14 mouse cellular contexts compared by ENCODE assay signal in genomic region chr13:103951393-103951792, GRCm38 (mm10).
"Had no signal": no experiment of that assay in that cellular context is flagged by ENCODE, and none has a peak within 500 bp of the region (broad histone marks: within the 10 kb centered on the region; RNA-seq: fewer than 3 reads in every experiment).

No protein-coding gene starts in this region.

- DNase-seq: kidney, adult 2 months; kidney, postnatal 25 days; layer of hippocampus, adult 9-11 months; layer of hippocampus, postnatal 36 days; liver; liver, embryonic 13.5 days; liver, postnatal 0 days; right cerebral cortex, adult 18-20 months; right cerebral cortex, postnatal 25 days; thymus, postnatal 4 days had no signal

- H3K36me3 ChIP-seq: limb, embryonic 12.5 days; liver, embryonic 13.5 days; midbrain, embryonic 12.5 days had no signal

- H3K27ac ChIP-seq: limb, embryonic 12.5 days; liver, embryonic 13.5 days; midbrain, embryonic 12.5 days; stomach, postnatal 0 days had no signal

- H3K9me3 ChIP-seq: limb, embryonic 12.5 days; liver, embryonic 13.5 days; midbrain, embryonic 12.5 days had no signal

- H3K9ac ChIP-seq: limb, embryonic 12.5 days; liver, embryonic 13.5 days; liver, postnatal 0 days; midbrain, embryonic 12.5 days had no signal

- H3K4me3 ChIP-seq: limb, embryonic 12.5 days; liver, embryonic 13.5 days; midbrain, embryonic 12.5 days had no signal

- H3K27me3 ChIP-seq: limb, embryonic 12.5 days; liver, embryonic 13.5 days; midbrain, embryonic 12.5 days had no signal

- H3K4me2 ChIP-seq: limb, embryonic 12.5 days; liver, embryonic 13.5 days; midbrain, embryonic 12.5 days had no signal

- ATAC-seq: liver, postnatal 0 days; midbrain, embryonic 16.5 days had no signal

- H3K4me1 ChIP-seq: limb, embryonic 12.5 days; liver, embryonic 13.5 days; midbrain, embryonic 12.5 days had no signal
